ENCODE assay signal across 8 mouse cellular contexts in genomic region chr4:129440340-129441063, GRCm38 (mm10). TPM values are rescaled to one million over a fixed set of nuclear protein-coding genes. Genes with fewer than 3 reads are reported as not detected.
DNase-seq lines count a peak whose midpoint lies in the region; ATAC-seq and TF ChIP-seq lines count a peak whose summit lies in the region.

Zbtb8b (minus strand) TSS chr4:129440853.

- H3K9ac ChIP-seq in liver, adult 2 months (ENCODE audit: low read depth, low read length) = no peak within 1 kb of the TSS
- H3K9ac ChIP-seq in neural tube, embryonic 12.5 days = peak within 1 kb of the TSS; percentile 56

- no peaks in the 10 kb centered on the region for H3K79me2 ChIP-seq in liver, adult 2 months (ENCODE audit: control insufficient read depth, insufficient read depth, low read length)

- WGBS in liver, adult 2 months = 12% methylated on average over 33 of the region's 33 CpGs
- WGBS in neural tube, embryonic 12.5 days = 2% methylated on average over 33 of the region's 33 CpGs

- ATAC-seq in neural tube, embryonic 12.5 days (ENCODE audit: low FRiP score, low read depth) = peak; percentile 93

- no peaks in the 10 kb centered on the region for H3K9me3 ChIP-seq in neural tube, embryonic 12.5 days

- no peak within 1 kb of the TSS for H3K27ac ChIP-seq in liver, adult 2 months (replicated peaks; ENCODE audit: insufficient read depth, low read depth, low read length)
- H3K27ac ChIP-seq in neural tube, embryonic 12.5 days = no peak within 1 kb of the TSS

- no peaks in the 10 kb centered on the region for H3K4me1 ChIP-seq in liver, adult 2 months (ENCODE audit: control insufficient read depth, insufficient read depth, low read length)
- H3K4me1 ChIP-seq in neural tube, embryonic 12.5 days = peaks cover 7% of the 10 kb centered on the region

- peak; percentile 95 for DNase-seq in brain, adult 2 months (ENCODE audit: low read depth, low spot score)
- peak; percentile 80 for DNase-seq in cerebellum, postnatal 36 days
- DNase-seq in frontal cortex, postnatal 25 days (ENCODE audit: low spot score in 2 of 2) = peak; percentile 49 to 64
- peak; percentile 79 to 92 for DNase-seq in kidney, postnatal 25 days
- DNase-seq in liver, adult 2 months (ENCODE audit: extremely low read depth, low read depth, low spot score) = no peak
- peak; percentile 46 for DNase-seq in thymus, postnatal 4 days
- DNase-seq in natural killer cell, adult 2 months (ENCODE audit: low spot score in 2 of 2) = no peak

- TF ChIP-seq CTCF in liver, adult 2 months (IDR thresholded peaks at IDR 0.05; ENCODE audit: low read depth, low read length) = no peak

- H3K36me3 ChIP-seq in liver, adult 2 months (ENCODE audit: control insufficient read depth, insufficient read depth, low read length) = no peaks in the 10 kb centered on the region
- no peaks in the 10 kb centered on the region for H3K36me3 ChIP-seq in neural tube, embryonic 12.5 days

- peak within 1 kb of the TSS; percentile 13; the same call in 1 of the 2 replicates for H3K4me3 ChIP-seq in liver, adult 2 months (ENCODE audit: insufficient read depth, low read depth, low read length)
- H3K4me3 ChIP-seq in neural tube, embryonic 12.5 days = peak within 1 kb of the TSS; percentile 45

- H3K4me2 ChIP-seq in neural tube, embryonic 12.5 days (replicated peaks) = peak within 1 kb of the TSS; percentile 64

- no peak for TF ChIP-seq POLR2A in liver, adult 2 months (IDR thresholded peaks at IDR 0.05; ENCODE audit: extremely low read depth, insufficient read depth, low read length)

- H3K27me3 ChIP-seq in liver, adult 2 months (ENCODE audit: control insufficient read depth, insufficient read depth, low read length) = peaks cover 4% of the 10 kb centered on the region; the same call in 1 of the 2 replicates
- peaks cover 41% of the 10 kb centered on the region for H3K27me3 ChIP-seq in neural tube, embryonic 12.5 days (replicated peaks)

RNA-seq across cellular contexts. Expression of gene Zbtb8b, which starts in this region (rescaled TPM):
- total RNA-seq in liver, adult 2 months (2014; rRNA removed) = 0.07 TPM in 1 of 2 replicates, not detected in the other
- polyA plus RNA-seq in liver, adult 2 months (2012; rRNA removed) = 0.04 TPM in 1 of 2 replicates, not detected in the other
- polyA plus RNA-seq in neural tube, embryonic 12.5 days (2016; fragmentation: Nextera tagmentation; extraction: Ambion mirVana) = 4.9 and 5.0 TPM in 2 replicates

Comparison
In these comparisons a context has a peak if more than half of its experiments do, and no peak if none do; other contexts are left out.
1. DNase-seq: peak in brain, adult 2 months (single experiment), cerebellum, postnatal 36 days (2 of 2), frontal cortex, postnatal 25 days (2 of 2), kidney, postnatal 25 days (2 of 2) and thymus, postnatal 4 days (single experiment); none in liver, adult 2 months (single experiment) and natural killer cell, adult 2 months (0 of 2).